Mouse (Mus musculus): ENCODE data around the gene Rpe. TPM values are rescaled to one million over a fixed set of nuclear protein-coding genes. Genes with fewer than 3 reads are reported as not detected.
A peak's percentile ranks its signal among the peaks of the same experiment; 100 is the strongest.
"Not testable (repeated sequence)": the region's sequence is repeated elsewhere in the genome, so short reads cannot be mapped to it uniquely, and the experiment has no call there.

The Rpe gene
- polyA plus RNA-seq, 1 experiment from 2014 or later = 49.2 TPM

- 75% methylated on average over 5 of the region's 5 CpGs for WGBS
- Histone ChIP-seq H3K9me3 (no peaks in the 10 kb centered on the region), H3K9ac (replicated peaks) (no peak overlapping the region), H3K4me2 (no peak overlapping the region), H3K27ac (no peak overlapping the region), H3K4me3 (replicated peaks) (no peak overlapping the region), H3K36me3 (no peaks in the 10 kb centered on the region), H3K27me3 (no peaks in the 10 kb centered on the region), H3K4me1 (replicated peaks) (no peaks in the 10 kb centered on the region)
- no peak for ATAC-seq (ENCODE audit: insufficient number of reproducible peaks, insufficient read depth, low FRiP score, low TSS enrichment, low read depth)
Measured at GRCm38 (mm10) chr1:66694266-66694665, 6.4 kb upstream of the Rpe start.

GRCm38 (mm10) chr1:66695296-66695695 is 5.3 kb upstream of the Rpe start:
- H3K4me2 ChIP-seq = no peak overlapping the region
- H3K9me3 ChIP-seq = no peaks in the 10 kb centered on the region
- H3K4me1 ChIP-seq (replicated peaks) = no peaks in the 10 kb centered on the region
- no peaks in the 10 kb centered on the region for H3K36me3 ChIP-seq
- no peak overlapping the region for H3K27ac ChIP-seq
- no peaks in the 10 kb centered on the region for H3K27me3 ChIP-seq
- no peak overlapping the region for H3K9ac ChIP-seq (replicated peaks)
- 74% methylated on average over 7 of the region's 7 CpGs for WGBS
- no peak overlapping the region for H3K4me3 ChIP-seq (replicated peaks)
- no peak for ATAC-seq (ENCODE audit: insufficient number of reproducible peaks, insufficient read depth, low FRiP score, low TSS enrichment, low read depth)

- not testable (repeated sequence) for H3K4me3 ChIP-seq (replicated peaks); ATAC-seq (ENCODE audit: insufficient number of reproducible peaks, insufficient read depth, low FRiP score, low TSS enrichment, low read depth); H3K4me2 ChIP-seq; H3K4me1 ChIP-seq (replicated peaks); H3K27me3 ChIP-seq; H3K9me3 ChIP-seq; H3K9ac ChIP-seq (replicated peaks); H3K27ac ChIP-seq; H3K36me3 ChIP-seq
- 87% methylated on average over 10 of the region's 10 CpGs for WGBS
Measured at GRCm38 (mm10) chr1:66699630-66700029, 1.0 kb upstream of the Rpe start.

- Histone ChIP-seq H3K36me3 (0 out of 2 replicates have a peak, but pooled peaks cover 2% of the 10 kb centered on the region), H3K4me1 (replicated peaks) (peaks cover 7% of the 10 kb centered on the region), H3K4me2 (peak overlapping the region; percentile 66), H3K27me3 (no peaks in the 10 kb centered on the region), H3K27ac (no peak overlapping the region), H3K9me3 (no peaks in the 10 kb centered on the region), H3K4me3 (replicated peaks) (peak overlapping the region; percentile 79), H3K9ac (replicated peaks) (no peak overlapping the region)
- WGBS = 54% methylated on average over 5 of the region's 5 CpGs
- no peak for ATAC-seq (ENCODE audit: insufficient number of reproducible peaks, insufficient read depth, low FRiP score, low TSS enrichment, low read depth)
Measured at GRCm38 (mm10) chr1:66700149-66700692, 410 bp upstream of the Rpe start.

GRCm38 (mm10) chr1:66701576-66701940 is 927 bp downstream of the Rpe start:
- H3K27ac ChIP-seq = no peak overlapping the region
- peak overlapping the region; percentile 83 for H3K9ac ChIP-seq (replicated peaks)
- H3K27me3 ChIP-seq = no peaks in the 10 kb centered on the region
- H3K36me3 ChIP-seq = peaks cover 5% of the 10 kb centered on the region; the same call in 1 of the 2 replicates
- ATAC-seq (ENCODE audit: insufficient number of reproducible peaks, insufficient read depth, low FRiP score, low TSS enrichment, low read depth) = no peak
- peak overlapping the region; percentile 66 for H3K4me2 ChIP-seq
- peak overlapping the region; percentile 79 for H3K4me3 ChIP-seq (replicated peaks)
- peaks cover 7% of the 10 kb centered on the region for H3K4me1 ChIP-seq (replicated peaks)
- no peaks in the 10 kb centered on the region for H3K9me3 ChIP-seq
- 32% methylated on average over 2 of the region's 2 CpGs for WGBS

GRCm38 (mm10) chr1:66702623-66703345 is 2.2 kb downstream of the Rpe start:
- Histone ChIP-seq H3K27ac (no peak overlapping the region), H3K4me1 (replicated peaks) (peaks cover 7% of the 10 kb centered on the region)
- WGBS = 88% methylated on average over 4 of the region's 4 CpGs

GRCm38 (mm10) chr1:66704523-66704922 is 3.9 kb downstream of the Rpe start:
- Histone ChIP-seq H3K4me3 (replicated peaks) (no peak overlapping the region), H3K9ac (replicated peaks) (no peak overlapping the region), H3K4me2 (no peak overlapping the region), H3K4me1 (replicated peaks) (peaks cover 7% of the 10 kb centered on the region), H3K27me3 (no peaks in the 10 kb centered on the region), H3K9me3 (no peaks in the 10 kb centered on the region), H3K27ac (no peak overlapping the region), H3K36me3 (peaks cover 30% of the 10 kb centered on the region)
- ATAC-seq (ENCODE audit: insufficient number of reproducible peaks, insufficient read depth, low FRiP score, low TSS enrichment, low read depth) = no peak
- 72% methylated on average over 6 of the region's 6 CpGs for WGBS

More at GRCm38 (mm10) chr1:66702623-66703345, 2.2 kb downstream of the Rpe start:
- Histone ChIP-seq H3K36me3 (peaks cover 15% of the 10 kb centered on the region), H3K27me3 (no peaks in the 10 kb centered on the region), H3K9me3 (no peaks in the 10 kb centered on the region), H3K9ac (replicated peaks) (no peak overlapping the region), H3K4me3 (replicated peaks) (no peak overlapping the region), H3K4me2 (peak overlapping the region; percentile 66)
- no peak for ATAC-seq (ENCODE audit: insufficient number of reproducible peaks, insufficient read depth, low FRiP score, low TSS enrichment, low read depth)

- Histone ChIP-seq H3K27ac (no peak overlapping the region), H3K4me3 (replicated peaks) (no peak overlapping the region), H3K9ac (replicated peaks) (no peak overlapping the region), H3K36me3 (peaks cover 68% of the 10 kb centered on the region), H3K27me3 (no peaks in the 10 kb centered on the region), H3K9me3 (no peaks in the 10 kb centered on the region), H3K4me1 (replicated peaks) (no peaks in the 10 kb centered on the region), H3K4me2 (no peak overlapping the region)
- ATAC-seq (ENCODE audit: insufficient number of reproducible peaks, insufficient read depth, low FRiP score, low TSS enrichment, low read depth) = no peak
- WGBS = 96% methylated on average over 3 of the region's 3 CpGs
Measured at GRCm38 (mm10) chr1:66712859-66713258, 12.2 kb downstream of the Rpe start.

- ATAC-seq (ENCODE audit: insufficient number of reproducible peaks, insufficient read depth, low FRiP score, low TSS enrichment, low read depth) = no peak
- Histone ChIP-seq H3K4me1 (replicated peaks) (no peaks in the 10 kb centered on the region), H3K27me3 (no peaks in the 10 kb centered on the region), H3K9me3 (no peaks in the 10 kb centered on the region), H3K9ac (replicated peaks) (no peak overlapping the region), H3K4me3 (replicated peaks) (no peak overlapping the region), H3K4me2 (no peak overlapping the region), H3K36me3 (peaks cover 37% of the 10 kb centered on the region), H3K27ac (no peak overlapping the region)
- 80% methylated on average over 1 of the region's 1 CpGs for WGBS
Measured at GRCm38 (mm10) chr1:66730581-66730980, 29.9 kb downstream of the Rpe start.

- Histone ChIP-seq H3K4me3 (replicated peaks) (no peak overlapping the region), H3K27me3 (no peaks in the 10 kb centered on the region), H3K4me1 (replicated peaks) (no peaks in the 10 kb centered on the region), H3K9me3 (no peaks in the 10 kb centered on the region), H3K36me3 (peaks cover 46% of the 10 kb centered on the region), H3K9ac (replicated peaks) (no peak overlapping the region), H3K4me2 (no peak overlapping the region), H3K27ac (no peak overlapping the region)
- no peak for ATAC-seq (ENCODE audit: insufficient number of reproducible peaks, insufficient read depth, low FRiP score, low TSS enrichment, low read depth)
- 92% methylated on average over 1 of the region's 1 CpGs for WGBS
Measured at GRCm38 (mm10) chr1:66768764-66769163, 68.1 kb downstream of the Rpe start.
